Mouse (Mus musculus) right cerebral cortex, postnatal 4 days (tissue): ENCODE results near the gene Clec2e.
"Not testable (repeated sequence)": the region's sequence is repeated elsewhere in the genome, so short reads cannot be mapped to it uniquely, and the experiment has no call there.

Experiments
- DNase-seq: peaks from one replicate; pipeline ENCODE4 v3.0.0-alpha.2; 2022

Clec2e gene

GRCm38 (mm10) chr6:129100794-129101193 is at the start of gene Clec2e:
TSS of gene Clec2e (minus strand) at chr6:129100913.
- not testable (repeated sequence) for DNase-seq

GRCm38 (mm10) chr6:129146812-129147211 is 46.1 kb upstream of the Clec2e start:
- no peak for DNase-seq

GRCm38 (mm10) chr6:129132604-129133341 is 32.1 kb upstream of the Clec2e start:
- DNase-seq: no peak

- no peak for DNase-seq
Measured at GRCm38 (mm10) chr6:129126861-129127260, 26.1 kb upstream of the Clec2e start.

GRCm38 (mm10) chr6:129124531-129124930 is 23.8 kb upstream of the Clec2e start:
- not testable (repeated sequence) for DNase-seq

GRCm38 (mm10) chr6:129116223-129116622 is 15.5 kb upstream of the Clec2e start:
- DNase-seq: no peak

- not testable (repeated sequence) for DNase-seq
Measured at GRCm38 (mm10) chr6:129114237-129114636, 13.5 kb upstream of the Clec2e start.

GRCm38 (mm10) chr6:129113769-129114168 is 13.1 kb upstream of the Clec2e start:
- DNase-seq: no peak

- no peak for DNase-seq
Measured at GRCm38 (mm10) chr6:129113030-129113673, 12.4 kb upstream of the Clec2e start.

- no peak for DNase-seq
Measured at GRCm38 (mm10) chr6:129112526-129112925, 11.8 kb upstream of the Clec2e start.

GRCm38 (mm10) chr6:129107916-129108315 is 7.2 kb upstream of the Clec2e start:
- no peak for DNase-seq

- no peak for DNase-seq
Measured at GRCm38 (mm10) chr6:129102858-129103555, 2.3 kb upstream of the Clec2e start.

GRCm38 (mm10) chr6:129101604-129102003 is 891 bp upstream of the Clec2e start:
- DNase-seq: no peak

GRCm38 (mm10) chr6:129097929-129098328 is 2.8 kb downstream of the Clec2e start:
- no peak for DNase-seq

- no peak for DNase-seq
Measured at GRCm38 (mm10) chr6:129095166-129095565, 5.5 kb downstream of the Clec2e start.

GRCm38 (mm10) chr6:129088596-129088995 is 12.1 kb downstream of the Clec2e start:
- not testable (repeated sequence) for DNase-seq

- peak; percentile 31 for DNase-seq
Measured at GRCm38 (mm10) chr6:129088161-129088560, 12.6 kb downstream of the Clec2e start.

GRCm38 (mm10) chr6:129086031-129086430 is 14.7 kb downstream of the Clec2e start:
- not testable (repeated sequence) for DNase-seq

GRCm38 (mm10) chr6:129085098-129085497 is 15.6 kb downstream of the Clec2e start:
- no peak for DNase-seq

GRCm38 (mm10) chr6:129066986-129067385 is 33.7 kb downstream of the Clec2e start:
- peak; percentile 16 for DNase-seq

GRCm38 (mm10) chr6:129066530-129066929 is 34.2 kb downstream of the Clec2e start:
- no peak for DNase-seq

- DNase-seq: no peak
Measured at GRCm38 (mm10) chr6:129065857-129066256, 34.9 kb downstream of the Clec2e start.

- no peak for DNase-seq
Measured at GRCm38 (mm10) chr6:129065407-129065806, 35.3 kb downstream of the Clec2e start.

- no peak for DNase-seq
Measured at GRCm38 (mm10) chr6:129058013-129058412, 42.7 kb downstream of the Clec2e start.
